Mouse (Mus musculus) hindbrain, embryonic 13.5 days (tissue): ENCODE measurements around the gene Ybey. TPM values are rescaled to one million over a fixed set of nuclear protein-coding genes. Genes with fewer than 3 reads are reported as not detected.

Experiments
- ATAC-seq: fragments of 200-750 bp; cut with Nextera tagmentation; 2 replicates; pipeline ENCODE4 v1.8.0; 2017; ENCODE audit warnings: moderate TSS enrichment; ENCODE audit not compliant: low FRiP score
- H3K27ac ChIP-seq: fragments of 300-500 bp; sonication (generic); 2 replicates; pipeline ENCODE4 v1.5.1; 2015; ENCODE audit warnings: inconsistent platforms, mild to moderate bottlenecking, moderate library complexity
- H3K27me3 ChIP-seq: fragments of 300-500 bp; sonication (generic); 2 replicates; pipeline ENCODE4 v1.6.1; 2015; ENCODE audit warnings: mild to moderate bottlenecking, inconsistent platforms
- H3K36me3 ChIP-seq: fragments of 300-500 bp; sonication (generic); 2 replicates; pipeline ENCODE4 v1.6.1; 2015; ENCODE audit warnings: mild to moderate bottlenecking, inconsistent platforms
- H3K4me1 ChIP-seq: fragments of 300-500 bp; sonication (generic); replicated peaks from 2 replicates; pipeline ENCODE4 v1.6.1; 2015; ENCODE audit warnings: inconsistent platforms
- H3K4me2 ChIP-seq: fragments of 300-500 bp; sonication (generic); 2 replicates; pipeline ENCODE4 v1.6.1; 2015; ENCODE audit warnings: inconsistent platforms, mild to moderate bottlenecking, moderate library complexity
- H3K4me3 ChIP-seq: fragments of 300-500 bp; sonication (generic); 2 replicates; pipeline ENCODE4 v1.5.1; 2015; ENCODE audit warnings: mild to moderate bottlenecking, inconsistent platforms
- H3K9ac ChIP-seq: fragments of 300-500 bp; sonication (generic); 2 replicates; pipeline ENCODE4 v1.6.1; 2015; ENCODE audit warnings: mild to moderate bottlenecking, inconsistent platforms
- H3K9me3 ChIP-seq: fragments of 300-500 bp; sonication (generic); 2 replicates; pipeline ENCODE4 v1.6.1; 2016; ENCODE audit warnings: inconsistent platforms
- WGBS: fragments of 180-500 bp; shearing (Covaris S2); methylation state at CpG from one replicate; pipeline ENCODE4 v1.1.7; 2015; 5-methylcytosine and 5-hydroxymethylcytosine counted together
- polyA plus RNA-seq: library from polyadenylated mRNA; unstranded; fragments of >200 nt; fragmentation: Nextera tagmentation; extraction: Ambion mirVana; gene quantifications from 2 replicates; pipeline ENCODE4 v1.2.1, GENCODE M21; 2015

The Ybey gene
- polyA plus RNA-seq, 1 experiment from 2014 or later, result 6.9 TPM

GRCm38 (mm10) chr10:76480851-76481250 is 11.9 kb upstream of the Ybey start:
- H3K9ac ChIP-seq, result no peak overlapping the region
- peaks cover 98% of the 10 kb centered on the region for H3K36me3 ChIP-seq
- no peaks in the 10 kb centered on the region for H3K27me3 ChIP-seq
- 92% methylated on average over 13 of the region's 13 CpGs for WGBS
- no peak overlapping the region for H3K4me2 ChIP-seq
- H3K27ac ChIP-seq, result no peak overlapping the region
- H3K4me3 ChIP-seq, result no peak overlapping the region
- ATAC-seq, result no peak
- no peaks in the 10 kb centered on the region for H3K9me3 ChIP-seq
- H3K4me1 ChIP-seq, result no peaks in the 10 kb centered on the region

GRCm38 (mm10) chr10:76473759-76474158 is 4.8 kb upstream of the Ybey start:
- WGBS, result 92% methylated on average over 5 of the region's 5 CpGs
- no peak for ATAC-seq
- Histone ChIP-seq H3K4me3 (no peak overlapping the region), H3K36me3 (peaks cover 76% of the 10 kb centered on the region), H3K27ac (no peak overlapping the region), H3K27me3 (no peaks in the 10 kb centered on the region), H3K9ac (no peak overlapping the region), H3K4me1 (peaks cover 40% of the 10 kb centered on the region), H3K4me2 (no peak overlapping the region; the same call in 1 of the 2 replicates), H3K9me3 (no peaks in the 10 kb centered on the region)

GRCm38 (mm10) chr10:76462721-76463120 is 6.2 kb downstream of the Ybey start:
- H3K4me1 ChIP-seq, result peaks cover 2% of the 10 kb centered on the region
- H3K4me3 ChIP-seq, result no peak overlapping the region
- peaks cover 47% of the 10 kb centered on the region for H3K36me3 ChIP-seq
- WGBS, result 89% methylated on average over 6 of the region's 6 CpGs
- H3K9ac ChIP-seq, result no peak overlapping the region
- H3K27me3 ChIP-seq, result no peaks in the 10 kb centered on the region
- no peaks in the 10 kb centered on the region for H3K9me3 ChIP-seq
- no peak for ATAC-seq
- no peak overlapping the region for H3K27ac ChIP-seq
- no peak overlapping the region for H3K4me2 ChIP-seq

DNA sequence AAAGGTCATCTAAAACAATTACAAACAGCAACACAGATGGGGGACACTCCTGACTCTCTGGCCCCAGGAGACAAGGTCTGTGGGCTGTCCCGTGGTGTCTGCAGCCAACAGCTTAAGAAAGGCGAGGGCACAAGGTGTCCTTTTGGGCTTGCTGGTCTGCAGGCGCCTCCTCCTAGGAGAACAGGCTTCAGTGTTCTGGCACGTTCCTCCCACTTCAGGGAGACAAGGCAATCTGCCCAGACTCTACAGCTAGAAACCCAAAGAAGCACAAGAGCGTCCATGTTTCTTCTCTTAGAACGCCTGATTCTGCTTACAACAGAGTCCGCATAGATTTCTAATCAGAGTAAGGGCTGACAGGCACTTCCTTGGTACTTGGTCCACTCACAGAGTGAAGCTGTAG is 6.6 kb downstream of the Ybey start:
- no peak for ATAC-seq
- H3K27ac ChIP-seq, result no peak overlapping the region
- 93% methylated on average over 7 of the region's 7 CpGs for WGBS
- no peaks in the 10 kb centered on the region for H3K4me1 ChIP-seq
- no peak overlapping the region for H3K4me2 ChIP-seq
- H3K9ac ChIP-seq, result no peak overlapping the region
- no peaks in the 10 kb centered on the region for H3K9me3 ChIP-seq
- H3K27me3 ChIP-seq, result no peaks in the 10 kb centered on the region
- no peak overlapping the region for H3K4me3 ChIP-seq
- H3K36me3 ChIP-seq, result peaks cover 47% of the 10 kb centered on the region

GRCm38 (mm10) chr10:76461255-76461654 is 7.7 kb downstream of the Ybey start:
- Histone ChIP-seq H3K4me3 (no peak overlapping the region), H3K9me3 (no peaks in the 10 kb centered on the region), H3K27me3 (no peaks in the 10 kb centered on the region), H3K9ac (no peak overlapping the region), H3K27ac (no peak overlapping the region), H3K4me2 (no peak overlapping the region), H3K4me1 (no peaks in the 10 kb centered on the region), H3K36me3 (peaks cover 47% of the 10 kb centered on the region)
- WGBS, result 95% methylated on average over 1 of the region's 1 CpGs
- ATAC-seq, result no peak

DNA sequence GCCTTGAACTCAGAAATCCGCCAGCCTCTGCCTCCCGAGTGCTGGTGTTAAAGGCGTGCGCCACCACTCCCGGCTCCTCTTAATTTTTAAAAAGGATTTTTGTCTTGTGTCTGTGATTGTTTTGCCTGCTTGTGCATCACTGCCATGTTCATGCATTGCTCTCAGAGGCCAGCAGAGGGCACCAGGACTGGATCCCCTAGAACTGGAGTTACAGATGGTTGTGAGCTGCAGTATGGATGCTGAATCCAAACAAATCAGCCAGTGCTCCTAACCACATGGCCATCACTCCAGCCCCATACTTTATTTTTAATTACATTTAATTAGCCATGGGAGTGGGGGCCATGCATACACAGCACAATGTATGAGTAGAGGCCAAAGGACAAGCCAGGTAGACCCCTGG is 13.6 kb downstream of the Ybey start:
- Histone ChIP-seq H3K9me3 (no peaks in the 10 kb centered on the region), H3K27me3 (no peaks in the 10 kb centered on the region), H3K4me1 (no peaks in the 10 kb centered on the region), H3K27ac (no peak overlapping the region), H3K4me2 (no peak overlapping the region), H3K9ac (no peak overlapping the region), H3K36me3 (peaks cover 3% of the 10 kb centered on the region; the same call in 1 of the 2 replicates), H3K4me3 (no peak overlapping the region)
- no peak for ATAC-seq
- WGBS, result 64% methylated on average over 5 of the region's 5 CpGs

DNA sequence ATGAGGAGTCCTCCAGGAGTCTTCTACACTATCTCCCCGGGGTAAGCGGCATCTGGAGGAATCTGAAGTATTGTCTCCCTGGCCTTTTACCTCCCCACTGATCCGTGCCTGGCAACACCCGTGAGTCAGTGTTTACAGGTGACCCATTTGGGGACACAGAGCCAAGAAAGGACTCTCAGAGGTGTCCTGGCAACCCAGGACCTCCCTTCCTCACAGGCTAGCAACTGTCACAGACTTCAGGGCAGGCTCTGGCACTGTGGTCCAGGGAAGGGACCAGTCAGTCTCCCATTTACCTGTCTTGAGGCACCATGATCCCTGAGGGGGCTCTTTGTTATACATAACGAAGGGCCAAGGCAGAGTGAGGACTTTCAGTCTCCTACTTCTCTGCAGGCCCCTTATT is 20.1 kb downstream of the Ybey start, which contains the start of gene 2610028H24Rik:
TSS of gene 2610028H24Rik (plus strand) at position 231 of the 400 bp plus-strand sequence.
- 62% methylated on average over 5 of the region's 5 CpGs for whole genome bisulfite sequencing
- ATAC-seq, result no peak
- Histone ChIP-seq H3K4me1 (no peaks in the 10 kb centered on the region), H3K36me3 (no peaks in the 10 kb centered on the region), H3K9me3 (no peaks in the 10 kb centered on the region), H3K9ac (no peak within 1 kb of the TSS; the same call in 1 of the 2 replicates), H3K27ac (no peak within 1 kb of the TSS), H3K4me3 (no peak within 1 kb of the TSS), H3K27me3 (no peaks in the 10 kb centered on the region), H3K4me2 (no peak within 1 kb of the TSS)

GRCm38 (mm10) chr10:76447406-76448229 is 21.3 kb downstream of the Ybey start:
- no peaks in the 10 kb centered on the region for H3K36me3 ChIP-seq
- 86% methylated on average over 15 of the region's 15 CpGs for WGBS
- peaks cover 8% of the 10 kb centered on the region for H3K4me1 ChIP-seq
- H3K9me3 ChIP-seq, result no peaks in the 10 kb centered on the region
- H3K4me3 ChIP-seq, result no peak overlapping the region
- no peak overlapping the region for H3K4me2 ChIP-seq
- ATAC-seq, result no peak
- H3K27me3 ChIP-seq, result no peaks in the 10 kb centered on the region
- H3K27ac ChIP-seq, result no peak overlapping the region
- no peak overlapping the region for H3K9ac ChIP-seq

DNA sequence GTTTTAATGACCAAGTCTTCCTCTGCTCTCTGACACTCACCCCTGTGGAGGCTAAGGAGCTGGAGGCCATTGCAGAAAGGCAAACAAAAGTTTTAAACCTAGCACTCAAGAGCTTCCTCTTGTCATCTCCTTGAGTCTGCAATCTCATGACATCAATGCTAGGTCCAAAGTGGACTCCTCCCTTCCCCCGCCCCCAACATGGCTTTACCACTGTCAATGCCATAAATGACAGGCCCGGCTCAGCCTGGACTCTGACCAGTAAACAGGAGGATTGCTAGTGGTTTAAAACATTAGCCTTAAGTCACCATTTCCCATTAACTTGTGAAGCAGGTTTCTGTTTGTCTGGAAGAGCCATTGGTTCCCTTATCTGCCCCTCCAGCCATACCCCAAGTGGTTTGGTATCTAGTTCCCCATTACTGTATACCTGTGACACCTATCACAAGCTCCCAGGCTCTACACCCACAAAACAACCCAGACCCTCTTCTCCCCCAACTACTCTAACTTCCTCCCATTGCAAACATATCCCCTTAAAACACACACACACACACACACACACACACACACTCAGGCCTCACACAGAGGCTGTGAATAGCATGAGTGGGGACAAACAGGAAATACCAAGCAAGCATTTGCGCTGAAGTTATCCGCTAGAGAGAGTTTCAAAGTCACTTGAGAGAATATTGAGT is 22.8 kb downstream of the Ybey start:
- 88% methylated on average over 4 of the region's 4 CpGs for WGBS

GRCm38 (mm10) chr10:76442178-76443088 is 26.5 kb downstream of the Ybey start, which contains the start of gene Pcnt:
Gene Pcnt, minus strand, starts transcription at chr10:76442786.
- H3K9ac ChIP-seq, result peak within 1 kb of the TSS; percentile 79
- H3K36me3 ChIP-seq, result peaks cover 22% of the 10 kb centered on the region
- peak within 1 kb of the TSS; percentile 90 for H3K4me3 ChIP-seq
- H3K27me3 ChIP-seq, result no peaks in the 10 kb centered on the region
- peak within 1 kb of the TSS; percentile 94 for H3K27ac ChIP-seq
- under 1% methylated on average over 78 of the region's 78 CpGs for WGBS
- H3K4me1 ChIP-seq, result peaks cover 21% of the 10 kb centered on the region
- no peaks in the 10 kb centered on the region for H3K9me3 ChIP-seq
- peak; percentile 100 for ATAC-seq
- peak within 1 kb of the TSS; percentile 77 for H3K4me2 ChIP-seq

More for the DNA sequence above, 22.8 kb downstream of the Ybey start:
- Histone ChIP-seq H3K9me3 (no peaks in the 10 kb centered on the region), H3K27ac (no peak overlapping the region), H3K36me3 (no peaks in the 10 kb centered on the region), H3K27me3 (no peaks in the 10 kb centered on the region), H3K4me2 (no peak overlapping the region), H3K9ac (no peak overlapping the region), H3K4me1 (peaks cover 16% of the 10 kb centered on the region), H3K4me3 (no peak overlapping the region)
- ATAC-seq, result no peak

- peak within 1 kb of the TSS; percentile 77 for H3K4me2 ChIP-seq
- H3K4me3 ChIP-seq, result peak within 1 kb of the TSS; percentile 90; the same call in 1 of the 2 replicates
- 96% methylated on average over 17 of the region's 17 CpGs for WGBS
- H3K27me3 ChIP-seq, result no peaks in the 10 kb centered on the region
- no peaks in the 10 kb centered on the region for H3K9me3 ChIP-seq
- ATAC-seq, result no peak
- H3K27ac ChIP-seq, result no peak within 1 kb of the TSS
- peaks cover 21% of the 10 kb centered on the region for H3K4me1 ChIP-seq
- peaks cover 44% of the 10 kb centered on the region for H3K36me3 ChIP-seq
- H3K9ac ChIP-seq, result no peak within 1 kb of the TSS
Measured at GRCm38 (mm10) chr10:76440281-76440680, 28.6 kb downstream of the Ybey start, which contains the start of gene AC141477.1. Gene AC141477.1, minus strand, starts transcription at chr10:76440444.
